Mouse (Mus musculus) forebrain, embryonic 15.5 days (tissue): Measurements from ENCODE around the gene Fam163a. TPM values are rescaled to one million over a fixed set of nuclear protein-coding genes. Genes with fewer than 3 reads are reported as not detected.

Experiments used
- ATAC-seq: fragments of 200-750 bp; cut with Nextera tagmentation; replicated peaks from 2 replicates; pipeline ENCODE4 v1.8.0; 2017; ENCODE audit warnings: mild to moderate bottlenecking, moderate TSS enrichment, moderate library complexity
- H3K27ac ChIP-seq: fragments of 300-500 bp; sonication (generic); replicated peaks from 2 replicates; pipeline ENCODE4 v1.5.1; 2015; ENCODE audit warnings: mild to moderate bottlenecking, inconsistent platforms
- H3K27me3 ChIP-seq: fragments of 300-500 bp; sonication (generic); 2 replicates; pipeline ENCODE4 v1.6.1; 2015; ENCODE audit warnings: inconsistent platforms
- H3K36me3 ChIP-seq: fragments of 300-500 bp; sonication (generic); 2 replicates; pipeline ENCODE4 v1.6.1; 2015; ENCODE audit warnings: mild to moderate bottlenecking, inconsistent platforms
- H3K4me1 ChIP-seq: fragments of 300-500 bp; sonication (generic); 2 replicates; pipeline ENCODE4 v1.6.1; 2015; ENCODE audit warnings: inconsistent platforms
- H3K4me2 ChIP-seq: fragments of 300-500 bp; sonication (generic); replicated peaks from 2 replicates; pipeline ENCODE4 v1.6.1; 2015; ENCODE audit warnings: mild to moderate bottlenecking, inconsistent platforms
- H3K4me3 ChIP-seq: fragments of 300-500 bp; sonication (generic); 2 replicates; pipeline ENCODE4 v1.5.1; 2015; ENCODE audit warnings: mild to moderate bottlenecking, inconsistent platforms
- H3K9ac ChIP-seq: fragments of 300-500 bp; sonication (generic); replicated peaks from 2 replicates; pipeline ENCODE4 v1.6.1; 2015; ENCODE audit warnings: mild to moderate bottlenecking, inconsistent platforms
- H3K9me3 ChIP-seq: fragments of 300-500 bp; sonication (generic); 2 replicates; pipeline ENCODE4 v1.6.1; 2016; ENCODE audit warnings: inconsistent platforms
- WGBS: fragments of 180-500 bp; shearing (Covaris S2); methylation state at CpG from one replicate; pipeline ENCODE4 v1.1.7; 2015; ENCODE audit warnings: mixed read lengths; 5-methylcytosine and 5-hydroxymethylcytosine counted together
- polyA plus RNA-seq: library from polyadenylated mRNA; unstranded; fragments of >200 nt; fragmentation: Nextera tagmentation; extraction: Ambion mirVana; gene quantifications from 2 replicates; pipeline ENCODE4 v1.2.1, GENCODE M21; 2015

Gene Fam163a
- polyA plus RNA-seq, 1 experiment from 2014 or later = 2.4 TPM

DNA sequence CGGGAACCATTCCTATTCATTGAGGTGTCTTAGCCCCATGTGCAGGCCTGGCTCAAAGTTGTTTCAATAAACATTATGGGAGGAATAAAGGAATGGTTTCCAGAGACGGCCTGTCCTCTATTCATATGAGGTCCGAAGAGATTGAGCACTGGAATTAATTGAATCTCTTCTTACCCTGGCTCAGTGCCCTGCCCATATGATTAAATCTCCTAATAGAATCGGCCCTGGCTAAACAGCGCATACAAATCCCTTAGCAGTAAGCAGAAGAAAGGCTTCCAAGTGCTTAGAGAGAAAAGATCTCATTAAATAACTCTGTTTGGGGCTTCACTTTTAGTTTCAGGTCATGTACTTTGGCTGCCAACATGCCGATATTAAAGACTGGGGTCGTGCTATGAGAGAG is 12.0 kb downstream of the Fam163a start:
- Histone ChIP-seq H3K9ac (no peak overlapping the region), H3K36me3 (no peaks in the 10 kb centered on the region), H3K4me2 (no peak overlapping the region), H3K4me3 (no peak overlapping the region), H3K27me3 (no peaks in the 10 kb centered on the region), H3K9me3 (no peaks in the 10 kb centered on the region), H3K27ac (no peak overlapping the region), H3K4me1 (peaks cover 15% of the 10 kb centered on the region)
- 10% methylated on average over 7 of the region's 7 CpGs for WGBS
- ATAC-seq = peak; percentile 53; the same call in 1 of the 2 replicates

DNA sequence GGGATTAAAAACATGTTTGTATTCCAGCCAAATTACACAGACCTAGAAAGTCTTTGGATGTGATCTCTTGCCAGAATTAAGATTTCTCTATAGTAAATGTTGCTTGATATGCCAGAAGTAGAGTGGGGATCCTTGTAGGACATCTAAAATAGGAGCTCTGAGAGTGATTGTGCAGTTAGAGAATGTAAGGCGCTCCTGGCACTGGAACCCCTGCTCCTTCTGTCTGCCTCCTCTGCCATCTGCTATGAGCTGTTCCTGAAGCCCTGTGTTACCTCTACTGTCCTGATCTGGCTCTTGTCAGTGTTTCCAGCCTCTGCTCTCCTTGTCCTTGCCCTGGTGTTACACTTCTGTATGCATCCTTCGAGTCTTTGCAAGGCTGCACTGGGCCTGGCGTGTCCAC is 18.2 kb downstream of the Fam163a start:
- ATAC-seq = no peak
- no peak overlapping the region for H3K4me2 ChIP-seq
- WGBS = 89% methylated on average over 3 of the region's 3 CpGs
- no peak overlapping the region for H3K9ac ChIP-seq
- H3K27me3 ChIP-seq = no peaks in the 10 kb centered on the region
- H3K36me3 ChIP-seq = no peaks in the 10 kb centered on the region
- no peak overlapping the region for H3K4me3 ChIP-seq
- no peaks in the 10 kb centered on the region for H3K9me3 ChIP-seq
- no peak overlapping the region for H3K27ac ChIP-seq
- peaks cover 21% of the 10 kb centered on the region for H3K4me1 ChIP-seq

DNA sequence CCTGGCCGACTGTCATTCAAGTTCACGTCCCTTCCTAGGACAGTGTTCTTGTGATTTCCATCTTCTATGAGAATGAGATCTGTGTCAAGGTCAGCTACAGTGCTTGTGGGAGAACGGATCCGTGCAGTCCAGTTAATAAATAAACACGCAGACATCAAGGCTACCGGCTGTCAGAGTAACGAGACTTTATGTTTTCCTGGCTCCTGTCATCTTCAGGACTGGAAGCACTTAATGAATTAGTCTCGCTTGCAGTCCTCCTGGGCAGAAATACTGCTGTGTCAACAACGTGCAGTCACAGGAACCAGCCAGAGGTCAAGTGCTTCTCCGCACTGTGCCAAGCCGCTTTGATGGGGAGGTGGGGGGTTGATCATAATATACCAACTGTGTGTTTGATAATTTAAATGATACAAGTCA is 20.7 kb downstream of the Fam163a start:
- Histone ChIP-seq H3K9me3 (no peaks in the 10 kb centered on the region), H3K9ac (no peak overlapping the region), H3K27me3 (no peaks in the 10 kb centered on the region), H3K4me2 (no peak overlapping the region), H3K36me3 (no peaks in the 10 kb centered on the region), H3K4me3 (no peak overlapping the region), H3K4me1 (peaks cover 36% of the 10 kb centered on the region), H3K27ac (peak overlapping the region; percentile 37; the same call in 1 of the 2 replicates)
- no peak for ATAC-seq
- 21% methylated on average over 11 of the region's 11 CpGs for WGBS

DNA sequence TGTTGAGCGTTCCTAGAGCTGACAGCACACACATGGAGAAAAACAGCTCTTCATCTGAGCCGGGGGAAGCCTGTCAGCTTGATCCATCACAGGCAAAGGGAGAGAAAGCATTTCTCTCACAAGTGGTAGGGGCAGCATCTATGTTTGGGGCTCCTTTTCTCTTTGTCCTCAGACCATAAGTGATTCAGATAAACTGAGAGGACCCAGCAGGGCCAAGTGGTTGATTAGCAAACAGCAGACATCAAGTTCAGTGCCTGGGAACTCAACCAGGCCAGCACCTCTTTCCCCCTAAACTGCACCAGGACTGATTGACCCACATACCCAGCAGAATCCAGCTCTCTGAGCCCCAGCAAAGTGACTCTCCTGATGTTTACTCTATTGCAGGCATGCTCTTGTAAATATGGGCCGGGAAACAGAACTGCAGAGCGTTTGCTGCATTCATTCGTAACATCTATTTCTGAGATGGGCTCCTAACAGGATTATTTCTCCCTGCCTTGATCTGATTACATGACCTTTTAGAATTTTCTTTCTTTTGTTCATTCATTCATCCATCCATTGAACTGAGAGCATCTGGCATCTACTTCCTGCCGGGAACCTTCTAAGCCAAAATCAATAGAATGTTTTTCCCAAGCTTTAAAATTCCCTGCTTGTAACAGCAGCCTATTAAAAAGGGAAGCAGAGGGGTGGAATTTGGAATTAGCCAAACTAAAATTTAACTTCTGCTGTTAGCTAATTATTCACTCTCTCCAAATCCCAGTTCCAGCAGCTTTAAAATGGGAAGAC is 21.5 kb downstream of the Fam163a start:
- no peak overlapping the region for H3K9ac ChIP-seq
- no peaks in the 10 kb centered on the region for H3K27me3 ChIP-seq
- no peaks in the 10 kb centered on the region for H3K9me3 ChIP-seq
- no peak for ATAC-seq
- peaks cover 36% of the 10 kb centered on the region for H3K4me1 ChIP-seq
- 6% methylated on average over 6 of the region's 6 CpGs for WGBS
- H3K4me3 ChIP-seq = no peak overlapping the region
- no peaks in the 10 kb centered on the region for H3K36me3 ChIP-seq
- H3K4me2 ChIP-seq = no peak overlapping the region
- peak overlapping the region; percentile 64; the same call in 1 of the 2 replicates for H3K27ac ChIP-seq

DNA sequence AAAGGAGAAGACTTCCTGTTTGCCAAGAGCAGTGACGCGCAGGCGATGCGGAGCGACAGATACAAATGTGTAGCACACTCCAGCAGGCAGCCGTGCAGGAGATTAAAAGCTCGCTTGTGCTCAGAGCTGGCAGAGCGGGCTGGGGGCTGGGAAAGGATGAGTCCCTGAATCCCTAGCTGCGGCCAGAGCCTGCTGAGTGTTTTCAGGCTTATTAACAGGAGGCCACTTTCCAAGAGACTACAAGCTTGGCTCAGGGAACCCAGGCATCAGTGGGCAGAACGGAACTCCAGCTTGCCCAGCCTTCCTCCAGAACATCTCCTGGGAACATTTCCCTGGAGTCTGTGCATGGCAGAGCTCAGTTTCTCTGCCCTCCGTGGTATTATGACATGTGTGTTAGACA is 25.0 kb downstream of the Fam163a start:
- Histone ChIP-seq H3K4me2 (no peak overlapping the region), H3K27me3 (no peaks in the 10 kb centered on the region), H3K9ac (no peak overlapping the region), H3K9me3 (no peaks in the 10 kb centered on the region), H3K27ac (peak overlapping the region; percentile 20), H3K4me1 (peaks cover 36% of the 10 kb centered on the region), H3K4me3 (no peak overlapping the region), H3K36me3 (no peaks in the 10 kb centered on the region)
- 15% methylated on average over 11 of the region's 11 CpGs for WGBS
- ATAC-seq = peak; percentile 88

DNA sequence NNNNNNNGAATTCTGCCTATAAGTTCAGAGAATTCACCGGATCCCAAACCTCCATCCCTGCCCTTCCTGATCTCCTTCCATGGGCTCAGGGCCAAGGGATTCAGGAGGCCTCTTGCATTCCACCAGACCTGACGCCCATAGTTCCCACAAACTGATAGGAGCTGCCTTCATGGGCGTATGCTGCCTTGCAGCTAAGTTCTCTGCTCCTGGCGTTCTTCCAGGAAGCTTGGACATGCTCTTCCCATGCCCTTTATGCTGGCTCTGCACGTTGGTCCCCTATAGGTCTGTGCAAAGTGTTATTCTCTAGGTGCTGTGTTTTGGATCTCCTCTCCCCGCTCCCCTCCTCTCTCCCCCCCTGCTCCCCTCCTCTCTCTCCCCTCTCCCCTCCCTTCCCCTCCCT is 36.1 kb downstream of the Fam163a start:
- no peak for ATAC-seq
- H3K9ac ChIP-seq = no peak overlapping the region
- 47% methylated on average over 6 of the region's 6 CpGs for WGBS

DNA sequence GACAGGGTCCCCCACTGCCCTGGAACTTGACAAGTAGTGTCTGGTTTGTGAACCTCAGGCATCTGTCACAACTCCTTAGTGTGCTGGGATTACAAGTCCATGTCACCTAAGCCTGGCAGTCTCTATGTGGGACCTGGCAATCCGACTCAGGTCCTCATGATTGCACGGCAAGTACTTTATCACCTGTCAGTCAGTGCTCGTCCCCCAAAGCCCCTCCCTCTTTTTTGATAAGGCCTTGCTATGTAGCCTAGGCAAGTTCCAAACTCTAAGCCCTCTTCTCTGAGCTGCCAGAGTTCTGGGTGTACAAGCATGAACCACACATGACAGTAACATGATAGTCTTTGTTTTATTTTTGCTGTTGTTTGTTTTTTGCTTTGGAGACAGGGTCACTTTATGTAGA is 88.1 kb downstream of the Fam163a start:
- Histone ChIP-seq H3K4me3 (no peak overlapping the region), H3K27ac (no peak overlapping the region), H3K27me3 (no peaks in the 10 kb centered on the region), H3K4me1 (peaks cover under 1% of the 10 kb centered on the region; the same call in 1 of the 2 replicates), H3K9me3 (no peaks in the 10 kb centered on the region), H3K9ac (no peak overlapping the region), H3K36me3 (no peaks in the 10 kb centered on the region), H3K4me2 (no peak overlapping the region)
- WGBS = 78% methylated on average over 3 of the region's 3 CpGs
- no peak for ATAC-seq

More for the DNA sequence above, 36.1 kb downstream of the Fam163a start:
- Histone ChIP-seq H3K4me2 (no peak overlapping the region), H3K27ac (no peak overlapping the region), H3K4me3 (no peak overlapping the region), H3K36me3 (no peaks in the 10 kb centered on the region), H3K4me1 (no peaks in the 10 kb centered on the region), H3K9me3 (no peaks in the 10 kb centered on the region), H3K27me3 (no peaks in the 10 kb centered on the region)

DNA sequence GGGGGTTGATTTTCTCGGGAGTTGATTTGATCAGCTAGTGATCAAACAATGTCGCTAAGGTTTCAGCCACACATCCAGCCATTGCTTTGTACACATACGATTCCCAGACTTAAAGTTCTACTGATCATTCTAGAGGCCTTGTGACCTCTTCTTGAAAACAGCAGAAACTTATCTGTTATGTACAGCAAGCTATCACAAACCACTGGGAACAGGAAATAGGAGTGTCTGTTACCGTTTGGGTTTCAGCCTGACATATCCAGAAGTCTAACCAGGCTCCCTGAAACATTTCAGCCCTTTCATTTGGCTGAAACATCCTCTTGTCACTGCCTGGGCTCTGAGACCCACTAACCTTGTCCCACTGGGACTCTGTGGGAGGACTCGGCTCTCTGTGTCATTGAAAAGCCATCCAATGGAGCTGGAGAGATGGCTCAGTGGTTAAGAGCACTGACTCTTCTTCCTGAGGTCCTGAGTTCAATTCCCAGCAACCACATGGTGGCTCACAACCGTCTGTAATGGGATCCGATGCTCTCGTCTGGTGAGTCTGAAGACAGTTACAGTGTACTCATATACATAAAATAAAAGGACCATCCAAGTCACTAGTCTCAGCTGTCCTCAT is 90.8 kb downstream of the Fam163a start:
- no peak overlapping the region for H3K27ac ChIP-seq
- no peaks in the 10 kb centered on the region for H3K27me3 ChIP-seq
- H3K4me2 ChIP-seq = no peak overlapping the region
- H3K4me3 ChIP-seq = no peak overlapping the region
- no peak overlapping the region for H3K9ac ChIP-seq
- ATAC-seq = no peak
- no peaks in the 10 kb centered on the region for H3K9me3 ChIP-seq
- WGBS = 85% methylated on average over 8 of the region's 8 CpGs
- no peaks in the 10 kb centered on the region for H3K36me3 ChIP-seq
- H3K4me1 ChIP-seq = peaks cover 3% of the 10 kb centered on the region; the same call in 1 of the 2 replicates

DNA sequence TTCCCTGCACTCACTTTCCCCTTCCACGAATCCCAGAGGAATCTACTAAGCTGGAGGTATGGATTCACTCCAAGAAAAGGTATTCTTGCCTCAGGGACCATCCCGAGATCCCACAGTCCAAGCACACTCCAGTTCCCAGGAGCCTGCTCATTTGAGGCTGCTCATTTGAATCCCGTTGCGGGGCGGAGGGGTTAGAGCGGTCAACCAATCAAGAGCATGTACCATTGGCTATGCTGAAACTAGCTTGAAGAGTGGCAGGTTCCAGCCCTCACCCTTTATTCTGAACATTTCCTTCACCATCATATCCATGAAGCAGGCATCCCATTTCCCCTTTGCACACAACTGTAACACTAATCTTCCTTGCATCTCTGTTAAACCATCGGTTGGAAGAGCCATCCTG is 92.7 kb downstream of the Fam163a start:
- H3K4me2 ChIP-seq = no peak overlapping the region
- H3K9me3 ChIP-seq = no peaks in the 10 kb centered on the region
- H3K4me3 ChIP-seq = no peak overlapping the region
- WGBS = 66% methylated on average over 7 of the region's 7 CpGs
- no peaks in the 10 kb centered on the region for H3K27me3 ChIP-seq
- no peak overlapping the region for H3K9ac ChIP-seq
- no peak for ATAC-seq
- H3K4me1 ChIP-seq = peaks cover 3% of the 10 kb centered on the region; the same call in 1 of the 2 replicates
- H3K36me3 ChIP-seq = no peaks in the 10 kb centered on the region
- H3K27ac ChIP-seq = no peak overlapping the region

DNA sequence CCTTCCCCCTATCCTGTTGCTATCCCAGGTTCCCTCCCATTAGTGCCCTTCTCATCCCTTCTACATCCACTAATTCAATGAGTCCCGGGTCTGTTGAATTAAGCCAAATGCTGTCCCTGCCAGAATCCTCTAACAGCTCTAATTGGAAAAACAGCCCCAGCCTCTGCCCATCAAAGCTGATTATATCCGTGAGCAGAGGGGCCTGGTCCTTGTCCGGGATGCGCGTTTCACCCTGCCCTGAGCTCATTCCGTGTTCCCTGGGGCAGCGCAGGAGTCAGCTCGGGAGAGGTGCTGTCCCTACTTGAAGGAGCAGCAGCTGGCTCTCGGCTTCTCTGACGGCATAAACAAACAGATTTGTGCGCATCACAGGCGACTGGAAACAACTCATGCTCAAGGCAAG is 93.1 kb downstream of the Fam163a start:
- Histone ChIP-seq H3K9me3 (no peaks in the 10 kb centered on the region), H3K4me2 (no peak overlapping the region), H3K27ac (no peak overlapping the region), H3K36me3 (no peaks in the 10 kb centered on the region), H3K9ac (no peak overlapping the region), H3K4me3 (no peak overlapping the region), H3K4me1 (peaks cover 3% of the 10 kb centered on the region; the same call in 1 of the 2 replicates), H3K27me3 (no peaks in the 10 kb centered on the region)
- ATAC-seq = no peak
- WGBS = 39% methylated on average over 12 of the region's 12 CpGs

DNA sequence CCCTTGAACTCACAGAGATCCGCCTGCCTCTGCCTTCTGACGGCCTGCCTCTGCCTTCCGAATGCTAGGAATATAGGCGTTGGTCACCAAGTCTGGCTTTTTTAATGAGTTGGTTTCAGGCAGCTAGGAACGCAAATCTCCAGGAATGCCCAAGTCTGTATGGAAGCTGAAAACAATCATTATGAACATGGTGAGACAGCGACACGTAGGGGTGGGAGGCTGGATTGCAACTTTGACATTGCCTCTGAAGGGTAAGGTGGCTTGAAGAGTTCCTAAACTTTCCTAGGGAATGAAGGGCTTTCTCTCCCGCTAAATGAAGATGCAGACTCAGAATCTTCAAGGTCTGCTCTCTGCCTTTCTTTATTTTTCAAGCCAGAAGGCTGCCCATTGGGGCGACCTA is 93.7 kb downstream of the Fam163a start:
- no peak for ATAC-seq
- whole genome bisulfite sequencing = 79% methylated on average over 9 of the region's 9 CpGs

DNA sequence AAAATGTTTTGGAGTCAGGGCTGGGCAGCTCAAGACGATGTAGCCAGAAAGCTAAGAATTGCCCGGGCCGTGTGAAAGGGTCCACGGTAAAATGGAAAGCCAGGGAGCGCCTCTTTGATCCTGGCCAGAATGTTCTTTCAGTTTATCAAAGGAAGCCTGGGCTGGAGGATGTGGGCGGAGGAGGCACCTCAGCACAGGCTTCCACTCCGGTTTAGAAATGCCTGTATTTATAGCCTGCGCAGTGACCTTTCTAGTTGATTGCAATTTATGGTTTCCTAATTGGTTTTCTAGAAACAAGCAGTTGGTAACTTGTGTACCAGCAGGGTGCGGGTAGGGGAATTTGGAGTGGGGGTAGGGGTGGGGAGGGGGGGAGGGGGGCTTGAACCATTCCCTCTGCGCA is 96.4 kb downstream of the Fam163a start:
- Histone ChIP-seq H3K9me3 (no peaks in the 10 kb centered on the region), H3K4me2 (no peak overlapping the region), H3K27ac (no peak overlapping the region), H3K27me3 (no peaks in the 10 kb centered on the region), H3K36me3 (no peaks in the 10 kb centered on the region), H3K4me3 (no peak overlapping the region), H3K4me1 (peaks cover 3% of the 10 kb centered on the region; the same call in 1 of the 2 replicates), H3K9ac (no peak overlapping the region)
- no peak for ATAC-seq
- WGBS = 28% methylated on average over 10 of the region's 10 CpGs

More for the DNA sequence above, 93.7 kb downstream of the Fam163a start:
- H3K36me3 ChIP-seq = no peaks in the 10 kb centered on the region
- H3K4me2 ChIP-seq = no peak overlapping the region
- H3K4me1 ChIP-seq = peaks cover 3% of the 10 kb centered on the region; the same call in 1 of the 2 replicates
- H3K9me3 ChIP-seq = no peaks in the 10 kb centered on the region
- no peak overlapping the region for H3K9ac ChIP-seq
- no peak overlapping the region for H3K27ac ChIP-seq
- H3K4me3 ChIP-seq = no peak overlapping the region
- H3K27me3 ChIP-seq = no peaks in the 10 kb centered on the region
